In the genomic region with DNA sequence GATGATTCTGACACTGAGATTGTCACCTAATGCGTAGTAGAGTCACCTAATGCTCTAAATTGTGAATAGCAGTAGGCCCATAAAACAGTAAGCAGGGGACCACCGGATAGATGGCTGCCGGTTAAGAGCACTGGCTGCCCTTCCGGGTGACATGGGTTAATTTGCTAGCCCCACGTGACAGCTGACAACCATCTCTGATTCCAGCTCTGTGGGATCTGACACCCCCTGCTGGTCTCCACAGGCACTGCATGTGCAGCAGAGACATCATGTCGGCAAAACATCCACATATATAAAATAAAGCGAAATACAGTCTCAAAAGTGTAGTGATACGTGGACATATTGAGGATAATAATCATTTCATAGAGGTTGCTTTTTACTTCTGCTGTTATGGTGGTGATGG, we compare ENCODE assay signal across 8 mouse cellular contexts. TPM values are rescaled to one million over a fixed set of nuclear protein-coding genes. Genes with fewer than 3 reads are reported as not detected.
DNase-seq lines count a peak whose midpoint lies in the region; ATAC-seq and TF ChIP-seq lines count a peak whose summit lies in the region.
"Had no signal": no experiment of that assay in that cellular context is flagged by ENCODE, and none has a peak within 500 bp of the region (broad histone marks: within the 10 kb centered on the region; RNA-seq: fewer than 3 reads in every experiment).

No protein-coding gene starts in this region.

- ATAC-seq in CD4-positive, CD25-positive, alpha-beta regulatory T cell, adult 4 months: peak; percentile 56

- H3K27ac ChIP-seq in layer of hippocampus, adult 2 months: no peak overlapping the region
- H3K27ac ChIP-seq: heart, embryonic 15.5 days had no signal

- no peak for DNase-seq in layer of hippocampus, adult 2 months (ENCODE audit: low spot score in 2 of 2)
- no peak for DNase-seq in layer of hippocampus, postnatal 14 days (ENCODE audit: low spot score in 2 of 2)
- peak; percentile 29 for DNase-seq in MEL-GATA-1-ER (ENCODE audit: extremely low read depth, low read depth)
- peak; percentile 33 to 46 for DNase-seq in cerebellum, postnatal 36 days
- DNase-seq in lung, postnatal 14 days: peak; percentile 23
- peak; percentile 21 to 46 for DNase-seq in thymus, postnatal 10 days (ENCODE audit: low spot score in 2 of 2)

- no peak overlapping the region for H3K4me3 ChIP-seq in layer of hippocampus, adult 2 months
- H3K4me3 ChIP-seq: heart, embryonic 15.5 days had no signal

- TF ChIP-seq CTCF in layer of hippocampus, adult 2 months (conservative IDR thresholded peaks at IDR 0.05): peak; percentile 82

RNA-seq across cellular contexts. Expression of gene Blzf1, which starts 8.0 kb away (rescaled TPM):
- 10 to 100 TPM; 23.2 to 26.8 TPM for total RNA-seq in layer of hippocampus, adult 2 months (2021)
- 10 to 100 TPM; 27.6 to 29.2 TPM for total RNA-seq in layer of hippocampus, postnatal 14 days (2021)
- polyA plus RNA-seq in CD4-positive, CD25-positive, alpha-beta regulatory T cell, adult 4 months (2017; shearing (Covaris generic)): 10 to 100 TPM; 25.1 to 27.2 TPM

RNA-seq across cellular contexts. Expression of gene Nme7, which starts 11.3 kb away (rescaled TPM):
- 10 to 100 TPM; 24.0 to 31.5 TPM for total RNA-seq in layer of hippocampus, adult 2 months (2021)
- 10 to 100 TPM; 17.0 to 21.9 TPM for total RNA-seq in layer of hippocampus, postnatal 14 days (2021)
- 10 to 100 TPM; 15.4 to 20.4 TPM for polyA plus RNA-seq in CD4-positive, CD25-positive, alpha-beta regulatory T cell, adult 4 months (2017; shearing (Covaris generic))

RNA-seq across cellular contexts. Expression of gene Ccdc181, which starts 39.9 kb away (rescaled TPM):
- 10 to 100 TPM; 21.7 to 24.8 TPM for total RNA-seq in layer of hippocampus, adult 2 months (2021)
- 10 to 100 TPM; 18.7 to 19.8 TPM for total RNA-seq in layer of hippocampus, postnatal 14 days (2021)
- 1 to 10 TPM; 6.8 to 8.8 TPM for polyA plus RNA-seq in CD4-positive, CD25-positive, alpha-beta regulatory T cell, adult 4 months (2017; shearing (Covaris generic))

Comparison
In these comparisons a context has a peak if more than half of its experiments do, and no peak if none do; other contexts are left out.
1. DNase-seq: peak in MEL-GATA-1-ER (single experiment), cerebellum, postnatal 36 days (2 of 2), lung, postnatal 14 days (single experiment) and thymus, postnatal 10 days (2 of 2); none in layer of hippocampus, adult 2 months (0 of 2) and layer of hippocampus, postnatal 14 days (0 of 2).